Mouse (Mus musculus) gastrocnemius, postnatal 14 days (tissue): ENCODE data around the gene D1Pas1. TPM values are rescaled to one million over a fixed set of nuclear protein-coding genes. Genes with fewer than 3 reads are reported as not detected.

Source experiments
- total RNA-seq, 2 experiments: library from RNA; stranded (reverse); gene quantifications; 2 replicates each; pipeline ENCODE4 v1.2.3; 2021

The D1Pas1 gene
- total RNA-seq, 2 experiments from 2014 or later: not detected

Other genes with a start within 250 kb of the D1Pas1 start
- 10 to 100 TPM; 10.9 to 14.4 TPM for gene Rrp15, start 218.1 kb upstream of the D1Pas1 start, total RNA-seq
- gene Spata17, start 248.0 kb downstream of the D1Pas1 start, total RNA-seq: not detected
- 10 to 100 TPM in 1 of 2 experiments, 1 to 10 TPM in 1; 9.4 to 10.2 TPM for gene Gpatch2, start 248.1 kb downstream of the D1Pas1 start, total RNA-seq